Mouse (Mus musculus): ENCODE measurements at regions not wholly inside any gene's neighbourhood (a gene's known extent, or its start where the extent isn't known, plus 50 kb on each side); places are given as distances from the start of the nearest gene placed in this dataset.

DNA sequence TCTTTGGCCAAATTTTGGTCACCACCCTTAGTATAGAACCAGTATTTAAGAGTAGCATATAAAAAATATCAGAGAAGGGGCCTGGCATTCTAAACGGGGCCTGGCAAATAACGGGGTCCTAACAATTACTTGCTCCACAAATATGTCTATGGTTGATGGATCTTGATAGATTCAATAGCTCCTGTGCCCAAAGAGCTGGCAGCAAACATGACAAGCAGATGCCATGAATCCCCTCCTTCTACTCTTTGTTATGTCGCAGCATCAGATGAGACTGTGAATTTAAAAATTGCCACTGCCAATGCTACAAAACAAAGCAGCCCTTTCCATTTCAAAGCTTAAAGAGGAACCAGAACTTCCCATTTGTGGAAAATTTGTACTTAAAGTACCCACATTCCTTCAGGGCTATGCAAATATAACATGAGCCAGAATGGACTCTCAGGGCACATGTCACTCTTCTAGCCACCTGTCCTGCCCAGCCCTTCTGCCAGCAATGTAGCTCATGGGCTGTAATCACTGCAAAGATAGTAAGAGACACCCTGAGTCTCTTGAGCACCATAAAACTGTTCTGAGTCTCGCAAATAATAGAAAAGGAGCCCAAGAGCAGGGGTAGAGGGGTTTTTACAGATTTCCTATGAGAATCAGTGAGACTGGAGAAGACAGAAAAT is 342.4 kb upstream of the Kirrel3 start:
- no peak for DNase-seq
- Histone ChIP-seq H3K4me3 (ENCODE audit: insufficient read depth, low read depth, low read length) (no peak overlapping the region), H3K36me3 (ENCODE audit: control insufficient read depth, insufficient read depth, low read length) (no peaks in the 10 kb centered on the region), H3K27me3 (replicated peaks; ENCODE audit: control insufficient read depth, insufficient read depth, low read length) (no peaks in the 10 kb centered on the region), H3K27ac (ENCODE audit: insufficient read depth, low read depth, low read length) (no peak overlapping the region), H3K4me1 (ENCODE audit: control insufficient read depth, insufficient read depth, low read length) (no peaks in the 10 kb centered on the region)
- WGBS: 82% methylated on average over 4 of the region's 4 CpGs
- TF ChIP-seq CTCF (conservative IDR thresholded peaks at IDR 0.05; ENCODE audit: insufficient read depth, insufficient read length, low read depth, low read length) (no peak), POLR2A (IDR thresholded peaks at IDR 0.05; ENCODE audit: low read depth, low read length) (no peak)

DNA sequence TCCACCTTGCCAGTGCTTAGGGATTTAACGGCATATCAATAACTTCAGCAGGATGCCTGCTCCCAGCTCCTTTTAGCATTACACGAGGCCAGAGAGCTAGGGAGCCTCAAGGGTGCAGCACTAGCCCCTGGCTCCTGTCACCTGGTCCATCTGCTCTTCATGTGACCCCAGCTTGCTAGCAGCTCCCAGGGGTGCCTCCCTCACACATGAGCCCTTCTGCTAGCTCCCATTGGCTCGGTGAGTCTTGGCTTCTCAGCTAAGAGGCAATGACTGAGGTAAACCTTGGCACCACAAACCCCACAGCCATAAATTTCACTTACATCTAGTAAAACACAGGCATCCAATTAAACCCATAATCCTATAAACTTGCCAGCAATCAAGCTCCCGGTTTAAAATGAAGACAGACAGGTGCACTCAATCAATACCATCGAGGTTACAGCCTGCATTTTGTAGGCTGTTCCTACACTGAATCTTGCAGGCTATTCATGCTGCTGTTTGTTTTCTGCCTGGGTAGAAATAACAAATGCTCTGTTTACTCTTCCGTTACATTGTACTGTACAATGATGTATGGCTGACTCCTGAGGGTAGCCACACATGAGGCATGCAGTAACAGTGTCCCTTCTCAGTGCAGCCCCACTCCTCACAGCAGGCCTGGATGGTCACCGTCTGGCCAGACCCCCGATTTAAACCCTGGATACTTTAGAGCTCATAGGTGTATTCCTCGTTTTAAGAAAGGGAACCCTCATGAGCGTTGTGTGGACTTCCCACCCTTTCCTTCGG is 330.3 kb upstream of the Kirrel3 start:
- no peak for DNase-seq
- no peak overlapping the region for H3K27ac ChIP-seq (ENCODE audit: insufficient read depth, low read depth, low read length)
- H3K36me3 ChIP-seq (ENCODE audit: control insufficient read depth, insufficient read depth, low read length): no peaks in the 10 kb centered on the region
- H3K27me3 ChIP-seq (replicated peaks; ENCODE audit: control insufficient read depth, insufficient read depth, low read length): no peaks in the 10 kb centered on the region
- WGBS: 46% methylated on average over 11 of the region's 11 CpGs
- H3K4me3 ChIP-seq (ENCODE audit: insufficient read depth, low read depth, low read length): no peak overlapping the region
- H3K4me1 ChIP-seq (ENCODE audit: control insufficient read depth, insufficient read depth, low read length): no peaks in the 10 kb centered on the region
- no peak for TF ChIP-seq CTCF (conservative IDR thresholded peaks at IDR 0.05; ENCODE audit: insufficient read depth, insufficient read length, low read depth, low read length)
- no peak for TF ChIP-seq POLR2A (IDR thresholded peaks at IDR 0.05; ENCODE audit: low read depth, low read length)

DNA sequence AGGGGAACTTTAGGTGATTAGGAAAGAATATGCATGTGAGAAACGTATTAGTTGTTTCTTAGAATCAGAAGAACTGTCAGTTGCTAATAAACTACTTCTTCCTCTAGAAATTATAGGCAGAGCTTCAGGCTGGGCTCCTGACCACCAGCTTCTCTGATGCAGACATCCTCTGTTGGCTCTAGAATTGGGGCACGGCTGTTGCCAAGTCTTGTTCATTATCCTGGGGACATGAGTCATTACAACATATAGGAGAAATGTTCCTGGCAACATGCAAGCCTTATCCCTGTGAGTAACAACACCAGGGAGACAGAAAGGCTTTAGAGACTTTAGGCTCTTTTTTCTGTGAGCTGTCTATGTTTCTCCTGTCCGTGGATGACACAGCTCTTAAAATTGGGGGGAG is 329.1 kb upstream of the Kirrel3 start:
- no peak for TF ChIP-seq POLR2A (IDR thresholded peaks at IDR 0.05; ENCODE audit: low read depth, low read length)
- TF ChIP-seq CTCF (conservative IDR thresholded peaks at IDR 0.05; ENCODE audit: insufficient read depth, insufficient read length, low read depth, low read length): no peak
- Histone ChIP-seq H3K36me3 (ENCODE audit: control insufficient read depth, insufficient read depth, low read length) (no peaks in the 10 kb centered on the region), H3K27ac (ENCODE audit: insufficient read depth, low read depth, low read length) (no peak overlapping the region), H3K4me1 (ENCODE audit: control insufficient read depth, insufficient read depth, low read length) (no peaks in the 10 kb centered on the region), H3K4me3 (ENCODE audit: insufficient read depth, low read depth, low read length) (no peak overlapping the region), H3K27me3 (replicated peaks; ENCODE audit: control insufficient read depth, insufficient read depth, low read length) (no peaks in the 10 kb centered on the region)
- 73% methylated on average over 3 of the region's 3 CpGs for WGBS
- no peak for DNase-seq

DNA sequence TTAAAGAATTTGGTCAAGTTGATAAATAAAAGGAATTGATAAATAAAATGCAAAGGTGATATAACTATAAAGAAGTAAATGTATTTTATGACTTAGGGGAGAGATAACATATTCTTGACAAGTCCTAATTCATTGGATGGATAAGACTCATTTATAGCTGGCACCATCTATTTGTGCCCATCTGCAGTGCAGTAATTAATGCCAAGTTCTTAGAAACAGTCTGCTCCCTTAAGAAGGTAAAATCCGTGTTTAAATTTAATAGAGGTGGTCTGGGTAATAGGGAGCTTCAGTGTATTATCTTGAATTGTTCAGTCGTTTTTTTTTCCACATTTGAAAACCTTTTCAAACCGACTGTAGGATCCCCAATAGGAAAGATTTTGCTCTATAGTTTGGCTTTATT is 324.6 kb upstream of the Kirrel3 start:
- no peaks in the 10 kb centered on the region for H3K36me3 ChIP-seq (ENCODE audit: control insufficient read depth, insufficient read depth, low read length)
- no peaks in the 10 kb centered on the region for H3K4me1 ChIP-seq (ENCODE audit: control insufficient read depth, insufficient read depth, low read length)
- 61% methylated on average over 3 of the region's 3 CpGs for WGBS
- no peak for TF ChIP-seq CTCF (conservative IDR thresholded peaks at IDR 0.05; ENCODE audit: insufficient read depth, insufficient read length, low read depth, low read length)
- TF ChIP-seq POLR2A (IDR thresholded peaks at IDR 0.05; ENCODE audit: low read depth, low read length): no peak
- no peak overlapping the region for H3K27ac ChIP-seq (ENCODE audit: insufficient read depth, low read depth, low read length)
- DNase-seq: no peak
- H3K4me3 ChIP-seq (ENCODE audit: insufficient read depth, low read depth, low read length): no peak overlapping the region
- no peaks in the 10 kb centered on the region for H3K27me3 ChIP-seq (replicated peaks; ENCODE audit: control insufficient read depth, insufficient read depth, low read length)

DNA sequence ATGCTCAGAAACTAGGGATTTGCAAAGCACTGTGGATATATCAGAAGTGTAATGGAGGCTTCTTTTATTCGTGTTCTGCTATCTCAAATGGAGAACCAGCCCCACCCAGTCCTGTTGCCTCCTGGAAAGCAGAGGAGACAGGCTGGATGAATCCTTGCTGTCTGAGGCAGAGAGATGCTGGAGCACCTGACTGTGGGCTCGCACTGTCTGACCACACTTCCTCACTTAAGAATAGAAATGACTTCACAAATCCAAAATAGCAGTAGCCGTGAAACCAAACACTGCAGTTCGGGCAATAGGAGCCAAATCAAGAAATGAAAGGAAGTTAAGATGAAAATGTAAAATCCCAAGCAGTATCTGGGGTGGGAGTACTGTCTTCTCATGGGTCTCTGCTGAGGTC is 299.4 kb upstream of the Kirrel3 start:
- no peak overlapping the region for H3K4me3 ChIP-seq (ENCODE audit: insufficient read depth, low read depth, low read length)
- no peak for DNase-seq
- no peaks in the 10 kb centered on the region for H3K36me3 ChIP-seq (ENCODE audit: control insufficient read depth, insufficient read depth, low read length)
- TF ChIP-seq CTCF (conservative IDR thresholded peaks at IDR 0.05; ENCODE audit: insufficient read depth, insufficient read length, low read depth, low read length) (no peak), POLR2A (IDR thresholded peaks at IDR 0.05; ENCODE audit: low read depth, low read length) (no peak)
- H3K27ac ChIP-seq (ENCODE audit: insufficient read depth, low read depth, low read length): no peak overlapping the region
- WGBS: 62% methylated on average over 4 of the region's 4 CpGs
- H3K27me3 ChIP-seq (replicated peaks; ENCODE audit: control insufficient read depth, insufficient read depth, low read length): no peaks in the 10 kb centered on the region
- H3K4me1 ChIP-seq (ENCODE audit: control insufficient read depth, insufficient read depth, low read length): no peaks in the 10 kb centered on the region

- H3K36me3 ChIP-seq (ENCODE audit: control insufficient read depth, insufficient read depth, low read length): no peaks in the 10 kb centered on the region
- H3K4me3 ChIP-seq (ENCODE audit: insufficient read depth, low read depth, low read length): no peak overlapping the region
- DNase-seq: no peak
- no peaks in the 10 kb centered on the region for H3K27me3 ChIP-seq (replicated peaks; ENCODE audit: control insufficient read depth, insufficient read depth, low read length)
- no peak for TF ChIP-seq POLR2A (IDR thresholded peaks at IDR 0.05; ENCODE audit: low read depth, low read length)
- TF ChIP-seq CTCF (conservative IDR thresholded peaks at IDR 0.05; ENCODE audit: insufficient read depth, insufficient read length, low read depth, low read length): no peak
- H3K27ac ChIP-seq (ENCODE audit: insufficient read depth, low read depth, low read length): no peak overlapping the region
- H3K4me1 ChIP-seq (ENCODE audit: control insufficient read depth, insufficient read depth, low read length): no peaks in the 10 kb centered on the region
Measured at GRCm38 (mm10) chr9:34192542-34192941, 293.2 kb upstream of the Kirrel3 start.

DNA sequence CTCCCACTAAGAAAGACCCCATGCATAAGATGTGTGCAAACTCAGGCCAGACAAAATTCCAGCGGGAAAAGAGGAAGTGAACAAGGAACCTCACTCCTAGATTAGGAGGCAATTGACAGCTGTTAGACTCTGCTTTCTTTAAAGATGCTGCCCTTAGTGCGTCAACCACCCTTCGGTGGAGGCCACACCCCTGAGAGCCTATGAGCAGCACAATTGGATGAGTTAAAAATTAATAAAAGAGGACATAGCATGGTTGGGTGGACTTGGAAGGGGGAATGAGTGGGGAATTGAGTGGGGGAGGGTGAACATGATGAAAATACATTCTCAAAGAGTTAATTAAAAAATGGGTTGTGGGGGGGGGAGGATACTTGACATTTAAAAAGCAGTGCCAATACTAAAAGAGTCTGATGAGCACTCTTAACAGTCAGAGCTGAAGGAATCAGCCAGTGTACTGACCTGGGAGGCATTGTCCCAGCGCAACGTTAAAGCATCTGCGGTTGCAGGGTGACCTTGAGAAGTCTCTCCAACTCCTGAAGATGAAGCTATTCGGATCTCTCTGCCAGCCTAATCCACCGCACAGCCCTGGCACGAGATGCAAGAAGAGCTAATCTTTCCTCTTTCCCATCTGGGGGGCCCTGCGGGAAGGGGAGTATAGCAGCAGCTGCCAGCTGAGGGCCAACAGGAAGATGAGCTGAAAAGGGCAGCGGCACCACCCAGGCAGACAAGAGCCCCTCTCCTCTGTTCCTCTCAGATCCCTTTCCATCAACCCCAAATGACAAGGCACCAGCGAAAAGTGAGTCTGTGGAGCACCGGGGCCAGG is 283.4 kb upstream of the Kirrel3 start:
- no peak for TF ChIP-seq POLR2A (IDR thresholded peaks at IDR 0.05; ENCODE audit: low read depth, low read length)
- TF ChIP-seq CTCF (conservative IDR thresholded peaks at IDR 0.05; ENCODE audit: insufficient read depth, insufficient read length, low read depth, low read length): no peak
- Histone ChIP-seq H3K27me3 (replicated peaks; ENCODE audit: control insufficient read depth, insufficient read depth, low read length) (no peaks in the 10 kb centered on the region), H3K4me3 (ENCODE audit: insufficient read depth, low read depth, low read length) (no peak overlapping the region), H3K4me1 (ENCODE audit: control insufficient read depth, insufficient read depth, low read length) (no peaks in the 10 kb centered on the region; the same call in 1 of the 2 replicates), H3K27ac (ENCODE audit: insufficient read depth, low read depth, low read length) (no peak overlapping the region), H3K36me3 (ENCODE audit: control insufficient read depth, insufficient read depth, low read length) (no peaks in the 10 kb centered on the region)
- 36% methylated on average over 13 of the region's 13 CpGs for WGBS
- no peak for DNase-seq
